15 mouse cellular contexts compared by ENCODE assay signal in genomic region chr14:10166641-10167429, GRCm38 (mm10).
DNase-seq lines count a peak whose midpoint lies in the region; ATAC-seq lines count a peak whose summit lies in the region.
"Had no signal": no experiment of that assay in that cellular context is flagged by ENCODE, and none has a peak within 500 bp of the region (broad histone marks: within the 10 kb centered on the region; RNA-seq: fewer than 3 reads in every experiment).

No protein-coding gene starts in this region.

- H3K27ac ChIP-seq in midbrain, embryonic 12.5 days (replicated peaks) = no peak overlapping the region
- no peak overlapping the region for H3K27ac ChIP-seq in midbrain, embryonic 13.5 days
- no peak overlapping the region for H3K27ac ChIP-seq in embryonic facial prominence, embryonic 14.5 days (replicated peaks; ENCODE audit: low read depth, low read length)
- H3K27ac ChIP-seq in midbrain, embryonic 16.5 days (ENCODE audit: low read length) = peak overlapping the region; percentile 74
- H3K27ac ChIP-seq: embryonic facial prominence, embryonic 13.5 days; heart, embryonic 13.5 days; hindbrain, embryonic 14.5 days; liver, embryonic 15.5 days had no signal

- ATAC-seq in midbrain, embryonic 12.5 days (ENCODE audit: low FRiP score, low read depth) = 0 out of 2 replicates have a peak, but pooled peaks have one; percentile 23
- no peak for ATAC-seq in midbrain, embryonic 13.5 days
- no peak for ATAC-seq in embryonic facial prominence, embryonic 14.5 days (ENCODE audit: low read depth)
- ATAC-seq in midbrain, embryonic 16.5 days = no peak

- no peaks in the 10 kb centered on the region for H3K9me3 ChIP-seq in midbrain, embryonic 12.5 days
- no peaks in the 10 kb centered on the region for H3K9me3 ChIP-seq in midbrain, embryonic 13.5 days
- no peaks in the 10 kb centered on the region for H3K9me3 ChIP-seq in embryonic facial prominence, embryonic 14.5 days (ENCODE audit: control insufficient read depth, low read length)
- H3K9me3 ChIP-seq in midbrain, embryonic 16.5 days (replicated peaks; ENCODE audit: control insufficient read depth, low read length, poor library complexity, severe bottlenecking) = no peaks in the 10 kb centered on the region
- H3K9me3 ChIP-seq: embryonic facial prominence, embryonic 13.5 days; heart, embryonic 13.5 days; liver, embryonic 15.5 days had no signal

- peak; percentile 69 for DNase-seq in embryonic facial prominence, embryonic 14.5 days (ENCODE audit: low spot score)
- DNase-seq in frontal cortex, postnatal 36 days (ENCODE audit: low spot score in 2 of 2) = peak; percentile 9 to 30
- DNase-seq in urinary bladder, postnatal 10 days (ENCODE audit: low spot score) = no peak
- no peak for DNase-seq in cerebellum, adult 18-20 months
- DNase-seq: adrenal gland, postnatal 14 days; gastrocnemius, postnatal 10 days; kidney, adult 9 months; lung, postnatal 4 days had no signal

- H3K4me1 ChIP-seq in midbrain, embryonic 12.5 days = peaks cover 4% of the 10 kb centered on the region; the same call in 1 of the 2 replicates
- H3K4me1 ChIP-seq in midbrain, embryonic 13.5 days (replicated peaks) = peaks cover 6% of the 10 kb centered on the region; the same call in 1 of the 2 replicates
- no peaks in the 10 kb centered on the region for H3K4me1 ChIP-seq in embryonic facial prominence, embryonic 14.5 days (ENCODE audit: control insufficient read depth, insufficient read depth, low read length)
- peaks cover 4% of the 10 kb centered on the region; the same call in 1 of the 2 replicates for H3K4me1 ChIP-seq in midbrain, embryonic 16.5 days (ENCODE audit: control insufficient read depth, insufficient read depth, low read length)
- H3K4me1 ChIP-seq: embryonic facial prominence, embryonic 13.5 days; heart, embryonic 13.5 days; liver, embryonic 15.5 days had no signal

- H3K4me3 ChIP-seq in midbrain, embryonic 12.5 days = no peak overlapping the region
- H3K4me3 ChIP-seq in midbrain, embryonic 13.5 days (replicated peaks) = no peak overlapping the region
- H3K4me3 ChIP-seq in embryonic facial prominence, embryonic 14.5 days (ENCODE audit: low read depth, low read length) = no peak overlapping the region
- no peak overlapping the region for H3K4me3 ChIP-seq in midbrain, embryonic 16.5 days (ENCODE audit: low read depth, low read length)
- H3K4me3 ChIP-seq: embryonic facial prominence, embryonic 13.5 days; heart, embryonic 13.5 days; liver, embryonic 15.5 days had no signal

- H3K9ac ChIP-seq in midbrain, embryonic 12.5 days (replicated peaks) = no peak overlapping the region
- H3K9ac ChIP-seq in midbrain, embryonic 13.5 days (replicated peaks) = no peak overlapping the region
- no peak overlapping the region for H3K9ac ChIP-seq in embryonic facial prominence, embryonic 14.5 days (ENCODE audit: low read depth, low read length)
- no peak overlapping the region for H3K9ac ChIP-seq in midbrain, embryonic 16.5 days (ENCODE audit: low read depth, low read length)
- H3K9ac ChIP-seq: embryonic facial prominence, embryonic 13.5 days; heart, embryonic 13.5 days; hindbrain, embryonic 14.5 days; liver, embryonic 15.5 days had no signal

- H3K4me2 ChIP-seq in midbrain, embryonic 12.5 days (replicated peaks) = no peak overlapping the region
- no peak overlapping the region for H3K4me2 ChIP-seq in midbrain, embryonic 13.5 days (replicated peaks)
- no peak overlapping the region for H3K4me2 ChIP-seq in embryonic facial prominence, embryonic 14.5 days (ENCODE audit: low read depth, low read length)
- H3K4me2 ChIP-seq in midbrain, embryonic 16.5 days (ENCODE audit: low read length) = no peak overlapping the region
- H3K4me2 ChIP-seq: embryonic facial prominence, embryonic 13.5 days; heart, embryonic 13.5 days; hindbrain, embryonic 14.5 days; liver, embryonic 15.5 days had no signal

- H3K36me3 ChIP-seq in midbrain, embryonic 12.5 days = no peaks in the 10 kb centered on the region
- H3K36me3 ChIP-seq in midbrain, embryonic 13.5 days = no peaks in the 10 kb centered on the region
- no peaks in the 10 kb centered on the region for H3K36me3 ChIP-seq in embryonic facial prominence, embryonic 14.5 days (ENCODE audit: control insufficient read depth, insufficient read depth, low read length)
- H3K36me3 ChIP-seq in midbrain, embryonic 16.5 days (ENCODE audit: control insufficient read depth, insufficient read depth, low read length) = no peaks in the 10 kb centered on the region
- H3K36me3 ChIP-seq: embryonic facial prominence, embryonic 13.5 days; heart, embryonic 13.5 days; liver, embryonic 15.5 days had no signal

- H3K27me3 ChIP-seq in midbrain, embryonic 12.5 days = no peaks in the 10 kb centered on the region
- H3K27me3 ChIP-seq in midbrain, embryonic 13.5 days = no peaks in the 10 kb centered on the region
- no peaks in the 10 kb centered on the region for H3K27me3 ChIP-seq in embryonic facial prominence, embryonic 14.5 days (replicated peaks; ENCODE audit: control insufficient read depth, insufficient read depth, low read length)
- H3K27me3 ChIP-seq in midbrain, embryonic 16.5 days (ENCODE audit: control insufficient read depth, insufficient read depth, low read depth, low read length) = no peaks in the 10 kb centered on the region
- H3K27me3 ChIP-seq: embryonic facial prominence, embryonic 13.5 days; heart, embryonic 13.5 days; liver, embryonic 15.5 days had no signal

- WGBS in midbrain, embryonic 12.5 days = 50% methylated on average over 6 of the region's 6 CpGs
- WGBS in midbrain, embryonic 13.5 days = 39% methylated on average over 6 of the region's 6 CpGs
- WGBS in embryonic facial prominence, embryonic 14.5 days = 67% methylated on average over 6 of the region's 6 CpGs
- WGBS in midbrain, embryonic 16.5 days = 32% methylated on average over 6 of the region's 6 CpGs

Comparison
In these comparisons a context has a peak if more than half of its experiments do, and no peak if none do; other contexts are left out.
1. DNase-seq: peak in embryonic facial prominence, embryonic 14.5 days (single experiment) and frontal cortex, postnatal 36 days (2 of 2); none in urinary bladder, postnatal 10 days (single experiment) and cerebellum, adult 18-20 months (0 of 2).